Mouse (Mus musculus): Measurements from ENCODE around the gene Asb15. TPM values are rescaled to one million over a fixed set of nuclear protein-coding genes. Genes with fewer than 3 reads are reported as not detected.

Asb15 gene
- not detected in 2 replicates for polyA plus RNA-seq (2014; fragmentation: Nextera tagmentation; extraction: Ambion mirVana)

DNA sequence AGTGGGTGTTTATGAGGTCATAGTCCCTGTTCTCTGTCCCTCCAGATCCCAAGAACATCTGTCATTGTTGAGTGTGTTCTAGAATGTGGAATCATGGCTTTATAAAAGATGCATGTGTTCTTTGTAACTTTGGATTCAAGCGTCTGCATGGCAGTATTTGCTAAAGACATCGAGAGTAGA is at the start of gene Asb15:
TSS of gene Asb15 (plus strand) at position 81 of the 180 bp plus-strand sequence.
- WGBS = 47% methylated on average over 2 of the region's 2 CpGs
- DNase-seq (ENCODE audit: low spot score) (no peak), ATAC-seq (ENCODE audit: insufficient number of reproducible peaks, low FRiP score, low TSS enrichment, low read depth) (no peak)
- Histone ChIP-seq H3K9ac (ENCODE audit: low read length) (peak within 1 kb of the TSS; percentile 68), H3K27ac (replicated peaks; ENCODE audit: low read depth, low read length) (no peak within 1 kb of the TSS), H3K4me1 (ENCODE audit: control insufficient read depth, insufficient read depth, low read length) (peaks cover 5% of the 10 kb centered on the region; the same call in 1 of the 2 replicates), H3K9me3 (ENCODE audit: control insufficient read depth, low read length) (no peaks in the 10 kb centered on the region), H3K27me3 (ENCODE audit: control insufficient read depth, insufficient read depth, low read length) (no peaks in the 10 kb centered on the region), H3K36me3 (ENCODE audit: control insufficient read depth, insufficient read depth, low read length) (no peaks in the 10 kb centered on the region; the same call in 1 of the 2 replicates), H3K4me3 (ENCODE audit: low read depth, low read length) (peak within 1 kb of the TSS; percentile 80), H3K4me2 (ENCODE audit: low read depth, severe bottlenecking) (peak within 1 kb of the TSS; percentile 49)

DNA sequence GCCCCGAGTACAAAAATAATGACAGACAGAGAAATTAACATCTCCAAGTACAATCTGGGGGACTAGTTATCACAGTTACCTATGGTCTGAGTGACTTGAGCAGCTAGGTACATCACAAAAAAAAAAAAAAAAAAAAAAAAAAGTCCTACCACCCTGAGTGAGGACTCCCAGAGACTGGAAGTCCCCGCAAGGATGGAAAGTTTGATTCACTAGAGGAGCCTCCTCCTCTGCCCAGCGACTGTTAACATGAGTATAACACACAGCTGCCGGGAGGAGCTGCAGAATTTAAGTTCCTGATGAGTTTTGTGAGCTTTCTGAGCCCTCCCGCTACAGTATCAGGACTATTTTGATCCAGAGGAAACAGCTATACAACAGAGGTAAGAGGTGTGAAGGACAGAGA is 41.4 kb upstream of the Asb15 start:
- DNase-seq (ENCODE audit: low spot score) (no peak), ATAC-seq (ENCODE audit: insufficient number of reproducible peaks, low FRiP score, low TSS enrichment, low read depth) (no peak)
- H3K9me3 ChIP-seq (ENCODE audit: control insufficient read depth, low read length) = no peaks in the 10 kb centered on the region
- H3K27me3 ChIP-seq (ENCODE audit: control insufficient read depth, insufficient read depth, low read length) = no peaks in the 10 kb centered on the region
- H3K4me1 ChIP-seq (ENCODE audit: control insufficient read depth, insufficient read depth, low read length) = no peaks in the 10 kb centered on the region
- H3K4me2 ChIP-seq (ENCODE audit: low read depth, severe bottlenecking) = no peak overlapping the region
- WGBS = 78% methylated on average over 5 of the region's 5 CpGs
- no peak overlapping the region for H3K27ac ChIP-seq (replicated peaks; ENCODE audit: low read depth, low read length)
- no peak overlapping the region for H3K9ac ChIP-seq (ENCODE audit: low read length)
- H3K4me3 ChIP-seq (ENCODE audit: low read depth, low read length) = no peak overlapping the region
- no peaks in the 10 kb centered on the region for H3K36me3 ChIP-seq (ENCODE audit: control insufficient read depth, insufficient read depth, low read length)

DNA sequence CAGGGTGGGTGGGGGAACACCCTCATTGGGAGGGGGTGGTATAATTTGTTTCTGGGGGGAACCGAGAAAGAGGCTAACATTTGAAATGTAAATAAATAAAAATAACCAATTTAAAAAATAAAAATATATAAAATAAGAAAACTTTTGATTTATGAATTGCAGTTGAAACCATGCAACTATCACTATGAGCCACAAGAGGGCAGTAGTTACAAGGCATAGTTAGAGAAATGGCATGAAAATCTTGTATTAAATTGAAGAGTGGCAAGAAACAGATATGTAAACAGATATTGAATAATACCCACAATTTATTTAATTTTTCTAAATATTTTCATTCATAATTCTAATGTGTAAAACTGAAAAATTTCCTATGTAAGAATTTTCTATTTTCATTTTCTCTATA is 37.6 kb upstream of the Asb15 start:
- WGBS = 29% methylated on average over 1 of the region's 1 CpGs

DNA sequence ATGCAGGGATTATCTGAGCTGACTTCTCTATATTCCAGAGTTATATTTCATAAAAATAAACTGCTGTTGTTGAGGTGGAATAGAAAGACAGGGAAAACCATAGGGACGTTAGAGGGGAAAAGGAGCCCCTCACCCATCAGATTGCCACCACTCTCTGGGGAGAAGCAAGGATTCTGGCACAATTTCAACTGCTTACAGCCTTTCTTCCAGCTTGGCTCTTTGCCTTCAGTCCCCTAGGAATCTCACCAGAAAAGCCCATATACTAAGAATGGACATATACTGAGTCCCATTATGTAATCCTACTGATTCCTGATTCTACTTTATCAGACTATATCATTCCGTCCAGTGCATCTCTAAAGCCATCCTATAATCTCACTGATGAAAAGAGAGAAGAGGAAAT is 23.8 kb upstream of the Asb15 start:
- Histone ChIP-seq H3K4me2 (ENCODE audit: low read depth, severe bottlenecking) (no peak overlapping the region), H3K4me3 (ENCODE audit: low read depth, low read length) (no peak overlapping the region), H3K9ac (ENCODE audit: low read length) (no peak overlapping the region), H3K9me3 (ENCODE audit: control insufficient read depth, low read length) (no peaks in the 10 kb centered on the region), H3K4me1 (ENCODE audit: control insufficient read depth, insufficient read depth, low read length) (no peaks in the 10 kb centered on the region), H3K27ac (replicated peaks; ENCODE audit: low read depth, low read length) (no peak overlapping the region), H3K36me3 (ENCODE audit: control insufficient read depth, insufficient read depth, low read length) (no peaks in the 10 kb centered on the region), H3K27me3 (ENCODE audit: control insufficient read depth, insufficient read depth, low read length) (no peaks in the 10 kb centered on the region)
- no peak for ATAC-seq (ENCODE audit: insufficient number of reproducible peaks, low FRiP score, low TSS enrichment, low read depth)
- 73% methylated on average over 2 of the region's 2 CpGs for WGBS
- DNase-seq (ENCODE audit: low spot score) = no peak

More for the DNA sequence above, 37.6 kb upstream of the Asb15 start:
- no peak overlapping the region for H3K4me3 ChIP-seq (ENCODE audit: low read depth, low read length)
- H3K36me3 ChIP-seq (ENCODE audit: control insufficient read depth, insufficient read depth, low read length) = no peaks in the 10 kb centered on the region
- no peak overlapping the region for H3K27ac ChIP-seq (replicated peaks; ENCODE audit: low read depth, low read length)
- H3K27me3 ChIP-seq (ENCODE audit: control insufficient read depth, insufficient read depth, low read length) = no peaks in the 10 kb centered on the region
- H3K9me3 ChIP-seq (ENCODE audit: control insufficient read depth, low read length) = no peaks in the 10 kb centered on the region
- DNase-seq (ENCODE audit: low spot score) = no peak
- no peaks in the 10 kb centered on the region for H3K4me1 ChIP-seq (ENCODE audit: control insufficient read depth, insufficient read depth, low read length)
- H3K9ac ChIP-seq (ENCODE audit: low read length) = no peak overlapping the region
- ATAC-seq (ENCODE audit: insufficient number of reproducible peaks, low FRiP score, low TSS enrichment, low read depth) = no peak
- no peak overlapping the region for H3K4me2 ChIP-seq (ENCODE audit: low read depth, severe bottlenecking)

DNA sequence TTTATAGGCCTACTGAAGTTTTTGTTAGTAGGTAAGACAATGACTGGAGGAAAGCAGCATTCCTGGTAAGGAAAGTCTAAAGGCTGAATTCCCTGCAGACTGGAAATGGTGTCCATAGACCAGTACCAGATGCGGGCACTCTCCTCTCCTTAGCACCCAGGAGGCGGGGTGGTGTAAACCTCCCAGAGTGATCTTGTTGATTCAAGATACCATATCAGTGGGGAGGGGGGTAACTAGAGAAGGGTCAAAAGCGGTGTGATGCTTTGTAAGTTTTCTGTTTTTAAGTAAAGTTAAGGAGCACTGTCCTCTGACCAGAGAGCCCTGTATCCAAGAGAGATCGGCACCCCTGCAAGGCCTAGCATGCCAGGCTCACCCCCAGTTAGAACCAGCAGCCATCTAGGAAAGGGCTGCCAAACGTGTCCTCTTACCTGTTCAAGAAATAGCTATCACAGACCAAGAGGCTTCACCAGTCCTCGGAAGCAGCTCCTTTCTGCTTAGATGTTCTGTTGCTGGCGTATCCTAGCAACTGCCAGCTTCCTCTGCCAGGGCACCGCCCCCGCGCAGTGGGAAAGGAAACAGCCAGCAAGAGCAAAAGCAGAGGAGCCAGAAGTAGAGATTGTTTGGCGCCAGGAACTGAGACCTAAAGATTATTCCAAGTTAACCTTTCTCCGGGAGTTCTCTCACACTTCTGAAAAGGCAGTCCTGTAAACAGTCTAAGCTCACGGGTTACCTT is 13.2 kb upstream of the Asb15 start, which contains the start of gene Iqub:
TSS of gene Iqub (minus strand) at position 516 of the 733 bp plus-strand sequence.
- H3K4me1 ChIP-seq (ENCODE audit: control insufficient read depth, insufficient read depth, low read length) = no peaks in the 10 kb centered on the region
- 29% methylated on average over 13 of the region's 13 CpGs for WGBS
- H3K9me3 ChIP-seq (ENCODE audit: control insufficient read depth, low read length) = no peaks in the 10 kb centered on the region
- no peak within 1 kb of the TSS for H3K27ac ChIP-seq (replicated peaks; ENCODE audit: low read depth, low read length)
- DNase-seq (ENCODE audit: low spot score) (peak; percentile 53), ATAC-seq (ENCODE audit: insufficient number of reproducible peaks, low FRiP score, low TSS enrichment, low read depth) (0 out of 2 replicates have a peak, but pooled peaks have one; percentile 39)
- no peaks in the 10 kb centered on the region for H3K27me3 ChIP-seq (ENCODE audit: control insufficient read depth, insufficient read depth, low read length)
- H3K36me3 ChIP-seq (ENCODE audit: control insufficient read depth, insufficient read depth, low read length) = peaks cover 2% of the 10 kb centered on the region; the same call in 1 of the 2 replicates
- H3K9ac ChIP-seq (ENCODE audit: low read length) = no peak within 1 kb of the TSS
- H3K4me3 ChIP-seq (ENCODE audit: low read depth, low read length) = no peak within 1 kb of the TSS
- no peak within 1 kb of the TSS for H3K4me2 ChIP-seq (ENCODE audit: low read depth, severe bottlenecking)

DNA sequence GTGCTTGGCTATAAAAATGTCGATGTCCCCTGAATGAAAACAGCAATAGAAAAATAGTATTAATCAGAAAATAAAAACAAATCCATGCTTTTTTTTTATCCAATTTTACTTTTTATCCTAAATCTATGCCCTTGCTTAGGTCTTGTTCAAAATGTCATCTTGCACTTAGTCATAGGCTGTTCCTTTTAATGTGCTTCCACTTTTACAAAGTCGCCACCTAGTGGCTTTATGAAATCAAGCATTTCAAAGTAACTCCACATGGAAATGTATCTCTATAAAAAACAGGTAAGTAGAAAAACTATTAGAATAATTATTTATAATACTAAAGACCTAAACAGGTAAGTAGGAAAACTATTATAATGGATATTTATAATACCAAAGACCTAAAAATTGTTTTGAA is 11.7 kb upstream of the Asb15 start:
- H3K36me3 ChIP-seq (ENCODE audit: control insufficient read depth, insufficient read depth, low read length) = peaks cover 2% of the 10 kb centered on the region; the same call in 1 of the 2 replicates
- no peak overlapping the region for H3K9ac ChIP-seq (ENCODE audit: low read length)
- H3K4me3 ChIP-seq (ENCODE audit: low read depth, low read length) = no peak overlapping the region
- H3K4me2 ChIP-seq (ENCODE audit: low read depth, severe bottlenecking) = no peak overlapping the region
- no peak for DNase-seq (ENCODE audit: low spot score)
- no peaks in the 10 kb centered on the region for H3K9me3 ChIP-seq (ENCODE audit: control insufficient read depth, low read length)
- no peaks in the 10 kb centered on the region for H3K4me1 ChIP-seq (ENCODE audit: control insufficient read depth, insufficient read depth, low read length)
- 49% methylated on average over 2 of the region's 2 CpGs for WGBS
- no peak overlapping the region for H3K27ac ChIP-seq (replicated peaks; ENCODE audit: low read depth, low read length)
- no peak for ATAC-seq (ENCODE audit: insufficient number of reproducible peaks, low FRiP score, low TSS enrichment, low read depth)
- no peaks in the 10 kb centered on the region for H3K27me3 ChIP-seq (ENCODE audit: control insufficient read depth, insufficient read depth, low read length)

DNA sequence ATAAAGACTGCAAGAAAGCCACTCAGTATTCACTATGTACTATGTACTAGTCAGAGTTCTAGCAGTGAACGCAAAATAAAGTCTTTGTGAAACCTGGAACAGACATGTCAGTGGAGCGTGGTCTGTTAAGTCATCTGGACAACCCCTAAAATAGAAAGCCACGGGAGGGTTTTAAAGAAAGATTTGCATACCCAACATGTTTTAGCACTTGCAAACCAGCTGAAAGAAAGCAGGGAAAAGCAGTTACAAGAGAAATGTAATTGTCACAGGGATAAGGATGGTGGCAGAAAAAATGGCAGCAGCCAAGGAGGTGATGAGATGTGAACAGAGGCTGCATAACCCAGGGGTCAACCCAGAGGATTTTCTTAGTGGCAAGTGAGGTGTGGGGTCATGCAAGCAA is 2.2 kb upstream of the Asb15 start:
- ATAC-seq (ENCODE audit: insufficient number of reproducible peaks, low FRiP score, low TSS enrichment, low read depth) (no peak), DNase-seq (ENCODE audit: low spot score) (no peak)
- H3K27ac ChIP-seq (replicated peaks; ENCODE audit: low read depth, low read length) = no peak overlapping the region
- no peaks in the 10 kb centered on the region for H3K9me3 ChIP-seq (ENCODE audit: control insufficient read depth, low read length)
- H3K36me3 ChIP-seq (ENCODE audit: control insufficient read depth, insufficient read depth, low read length) = peaks cover 3% of the 10 kb centered on the region; the same call in 1 of the 2 replicates
- WGBS = 91% methylated on average over 3 of the region's 3 CpGs
- peaks cover 5% of the 10 kb centered on the region; the same call in 1 of the 2 replicates for H3K4me1 ChIP-seq (ENCODE audit: control insufficient read depth, insufficient read depth, low read length)
- H3K4me2 ChIP-seq (ENCODE audit: low read depth, severe bottlenecking) = no peak overlapping the region
- H3K9ac ChIP-seq (ENCODE audit: low read length) = no peak overlapping the region
- H3K27me3 ChIP-seq (ENCODE audit: control insufficient read depth, insufficient read depth, low read length) = no peaks in the 10 kb centered on the region
- no peak overlapping the region for H3K4me3 ChIP-seq (ENCODE audit: low read depth, low read length)

DNA sequence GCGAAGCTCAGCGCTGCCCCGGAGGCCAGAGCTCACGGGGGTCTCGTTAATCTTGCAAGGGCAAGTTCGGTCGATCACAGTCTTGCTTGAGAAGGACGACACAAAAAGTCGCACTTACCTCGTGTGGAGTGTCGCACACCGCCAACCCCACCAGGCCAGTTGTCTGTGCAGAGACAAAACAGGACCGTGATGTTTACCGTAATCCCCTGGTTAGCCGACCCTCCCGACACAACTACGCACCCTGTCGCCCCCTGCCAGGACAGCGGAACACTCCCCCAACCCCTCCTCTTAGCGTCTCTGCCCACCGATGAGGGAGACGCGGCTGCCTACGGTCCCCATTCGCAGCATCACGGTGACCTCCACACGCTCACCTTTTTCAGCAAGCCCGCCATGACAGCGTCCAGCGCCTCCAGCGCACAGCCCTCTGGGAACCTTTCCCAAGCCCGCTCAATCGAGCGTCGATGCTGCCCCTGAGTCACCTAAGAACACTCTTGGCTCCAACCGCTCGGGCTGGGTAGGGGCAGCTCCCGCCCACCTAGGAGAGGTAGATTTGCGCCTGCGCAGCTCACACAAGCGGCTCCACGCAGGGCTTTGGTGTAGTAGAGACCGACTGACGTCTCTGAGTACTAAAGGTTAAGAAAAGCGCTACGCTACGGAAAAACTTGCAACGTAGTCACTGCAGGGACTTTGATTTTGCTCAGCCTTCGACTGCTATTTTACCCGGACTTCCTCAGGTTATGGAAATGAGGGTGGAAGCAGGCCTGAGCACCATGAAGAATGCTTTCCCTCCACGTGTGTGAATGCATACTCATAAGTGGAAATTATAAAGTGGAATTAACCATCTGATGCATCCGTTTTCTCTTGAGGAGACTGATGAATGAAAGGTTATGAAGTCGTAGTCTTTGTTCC is 535 bp upstream of the Asb15 start, which contains the start of gene Ndufa5:
TSS of gene Ndufa5 (minus strand) at position 859 of the 909 bp plus-strand sequence.
- no peaks in the 10 kb centered on the region for H3K9me3 ChIP-seq (ENCODE audit: control insufficient read depth, low read length)
- peak within 1 kb of the TSS; percentile 68 for H3K9ac ChIP-seq (ENCODE audit: low read length)
- peak within 1 kb of the TSS; percentile 80 for H3K4me3 ChIP-seq (ENCODE audit: low read depth, low read length)
- DNase-seq (ENCODE audit: low spot score) = peak; percentile 94
- under 1% methylated on average over 53 of the region's 53 CpGs for WGBS
- H3K36me3 ChIP-seq (ENCODE audit: control insufficient read depth, insufficient read depth, low read length) = no peaks in the 10 kb centered on the region; the same call in 1 of the 2 replicates
- H3K27ac ChIP-seq (replicated peaks; ENCODE audit: low read depth, low read length) = no peak within 1 kb of the TSS
- peak; percentile 98 for ATAC-seq (ENCODE audit: insufficient number of reproducible peaks, low FRiP score, low TSS enrichment, low read depth)
- H3K4me1 ChIP-seq (ENCODE audit: control insufficient read depth, insufficient read depth, low read length) = peaks cover 5% of the 10 kb centered on the region; the same call in 1 of the 2 replicates
- H3K27me3 ChIP-seq (ENCODE audit: control insufficient read depth, insufficient read depth, low read length) = no peaks in the 10 kb centered on the region
- H3K4me2 ChIP-seq (ENCODE audit: low read depth, severe bottlenecking) = peak within 1 kb of the TSS; percentile 49
